Mouse (Mus musculus) mammary gland, adult 2 months (tissue): ENCODE measurements around the gene Cln3. TPM values are rescaled to one million over a fixed set of nuclear protein-coding genes. Genes with fewer than 3 reads are reported as not detected.

Experiments used
- polyA plus RNA-seq: library from polyadenylated mRNA; depleted of rRNA; stranded (reverse); fragments of >200 nt; gene quantifications from 2 replicates; pipeline ENCODE4 v1.2.3, GENCODE M21; 2012; ENCODE audit warnings: low replicate concordance; rRNA removed

Cln3 gene
- 100 and 141 TPM in 2 replicates for polyA plus RNA-seq

DNA sequence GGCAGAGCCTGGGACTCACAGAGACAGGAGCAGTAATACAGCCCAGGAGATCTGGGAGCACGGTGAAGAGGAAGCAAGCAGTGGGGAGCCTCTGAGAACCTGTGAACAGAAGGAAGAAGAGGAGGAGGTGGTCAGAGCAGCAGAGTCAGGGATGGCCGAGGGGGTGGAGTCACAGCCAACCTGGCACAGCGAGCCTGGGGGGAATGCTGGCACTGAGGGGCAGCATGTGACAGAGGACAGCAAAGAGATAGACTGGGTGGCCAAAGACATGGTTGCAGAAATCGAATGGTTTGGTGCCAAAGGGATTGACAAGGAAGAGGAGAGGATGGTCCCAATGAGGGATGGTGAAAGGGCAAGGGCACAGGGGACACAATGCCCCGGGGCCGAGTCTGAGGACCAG, at the start of gene Cln3:
Cln3 (minus strand) TSS at position 101 of the 400 bp plus-strand sequence.

DNA sequence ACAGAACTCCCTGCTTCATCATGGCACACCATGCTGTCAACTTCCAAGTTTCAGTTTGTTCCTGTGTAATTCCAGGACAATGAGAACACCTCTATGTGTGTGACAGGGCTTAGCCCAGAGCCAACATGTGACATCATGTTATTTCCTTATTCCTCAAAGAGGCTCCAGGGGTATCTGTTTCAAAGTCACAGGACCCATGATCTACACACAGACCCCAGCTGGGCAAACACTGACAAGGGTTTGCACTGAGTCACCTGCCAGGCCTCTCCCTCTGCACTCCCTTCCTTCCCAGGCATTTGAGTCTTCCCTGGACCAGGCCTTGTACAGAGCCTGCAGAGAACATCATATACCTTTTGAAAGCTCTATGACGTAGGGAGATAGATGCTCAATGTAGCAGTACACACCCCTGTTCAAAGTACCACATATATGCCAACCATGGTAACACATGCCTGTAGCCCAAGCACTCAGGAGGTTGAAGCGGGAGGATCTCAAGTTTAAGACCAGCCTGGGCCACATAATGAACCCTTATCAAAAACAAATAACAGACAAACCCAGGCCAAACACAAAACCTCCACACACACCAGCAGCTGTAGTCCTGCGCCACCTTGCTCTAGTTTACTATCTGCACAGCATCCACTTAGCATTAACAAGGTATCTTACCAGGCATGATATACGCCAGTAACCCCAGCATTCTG, 45.4 kb upstream of the Cln3 start, which contains the start of gene Nupr1:
Nupr1 (minus strand) TSS at position 38 of the 695 bp plus-strand sequence.

GRCm38 (mm10) chr7:126594862-126595561, 9.4 kb upstream of the Cln3 start, which contains the start of gene Il27:
Il27 (minus strand) TSS chr7:126594941.

GRCm38 (mm10) chr7:126584506-126584977, 1.1 kb downstream of the Cln3 start, which contains the start of gene Apobr:
Apobr (plus strand) TSS chr7:126584942.

GRCm38 (mm10) chr7:126566094-126566765, 19.4 kb downstream of the Cln3 start, which contains the start of gene Eif3c:
Eif3c (minus strand) TSS chr7:126566411.

Other genes with a start within 250 kb of the Cln3 start
- gene Lat, start 216.2 kb downstream of the Cln3 start, polyA plus RNA-seq: 93.8 and 276 TPM in 2 replicates
- gene Spns1, start 208.4 kb downstream of the Cln3 start, polyA plus RNA-seq: 135 and 254 TPM in 2 replicates
- gene Nfatc2ip, start 189.1 kb downstream of the Cln3 start, polyA plus RNA-seq: 7.1 and 7.5 TPM in 2 replicates
- 72.1 and 77.6 TPM in 2 replicates for gene Cd19, start 170.9 kb downstream of the Cln3 start, polyA plus RNA-seq
- 28.7 and 43.5 TPM in 2 replicates for gene Rabep2, start 157.1 kb downstream of the Cln3 start, polyA plus RNA-seq
- gene Atp2a1, start 122.7 kb downstream of the Cln3 start, polyA plus RNA-seq: 2.1 and 8,579 TPM in 2 replicates
- gene Sh2b1, start 110.4 kb downstream of the Cln3 start, polyA plus RNA-seq: 72.9 and 90.1 TPM in 2 replicates
- gene Tufm, start 98.5 kb downstream of the Cln3 start, polyA plus RNA-seq: 127 and 145 TPM in 2 replicates
- 133 and 391 TPM in 2 replicates for gene Atxn2l, start 82.4 kb downstream of the Cln3 start, polyA plus RNA-seq
- gene Eif3c, start 19.4 kb downstream of the Cln3 start, polyA plus RNA-seq: 90.1 and 104 TPM in 2 replicates
- gene Apobr, start 875 bp downstream of the Cln3 start, polyA plus RNA-seq: 10.8 and 21.5 TPM in 2 replicates
- 0.85 and 1.1 TPM in 2 replicates for gene Il27, start 9.1 kb upstream of the Cln3 start, polyA plus RNA-seq
- gene Nupr1, start 45.0 kb upstream of the Cln3 start, polyA plus RNA-seq: 40.6 and 61.2 TPM in 2 replicates
- gene Sgf29, start 63.5 kb upstream of the Cln3 start, polyA plus RNA-seq: 71.7 and 78.0 TPM in 2 replicates
- gene Sult1a1, start 90.6 kb upstream of the Cln3 start, polyA plus RNA-seq: 130 and 194 TPM in 2 replicates
- 29.7 and 49.0 TPM in 2 replicates for gene Bola2, start 109.6 kb upstream of the Cln3 start, polyA plus RNA-seq
- 27.3 and 33.4 TPM in 2 replicates for gene Slx1b, start 110.0 kb upstream of the Cln3 start, polyA plus RNA-seq
- gene Coro1a, start 122.0 kb upstream of the Cln3 start, polyA plus RNA-seq: 442 and 1,092 TPM in 2 replicates
- gene Mapk3, start 173.8 kb upstream of the Cln3 start, polyA plus RNA-seq: 204 and 252 TPM in 2 replicates
- 40.1 and 57.3 TPM in 2 replicates for gene Gdpd3, start 180.5 kb upstream of the Cln3 start, polyA plus RNA-seq
- gene Ypel3, start 191.1 kb upstream of the Cln3 start, polyA plus RNA-seq: 391 and 922 TPM in 2 replicates
- 11.6 and 16.3 TPM in 2 replicates for gene Tbx6, start 195.7 kb upstream of the Cln3 start, polyA plus RNA-seq
- gene Ppp4c, start 206.7 kb upstream of the Cln3 start, polyA plus RNA-seq: 180 and 199 TPM in 2 replicates
- 44.5 and 50.4 TPM in 2 replicates for gene Fam57b, start 211.9 kb upstream of the Cln3 start, polyA plus RNA-seq
- not detected in 2 replicates for gene 4930451I11Rik, start 245.8 kb upstream of the Cln3 start, polyA plus RNA-seq